Mouse (Mus musculus): ENCODE measurements at regions not wholly inside any gene's neighbourhood (a gene's known extent, or its start where the extent isn't known, plus 50 kb on each side); places are given as distances from the start of the nearest gene placed in this dataset.

GRCm38 (mm10) chr10:122544096-122544720, 95.9 kb downstream of the Avpr1a start:
- no peaks in the 10 kb centered on the region for H3K9me3 ChIP-seq (ENCODE audit: low read length)
- DNase-seq (peak; percentile 55), ATAC-seq (no peak)
- H3K4me3 ChIP-seq (ENCODE audit: low read depth, low read length): peak overlapping the region; percentile 31; the same call in 1 of the 2 replicates
- peak overlapping the region; percentile 67 for H3K4me2 ChIP-seq (ENCODE audit: low read depth, low read length)
- H3K27me3 ChIP-seq (ENCODE audit: insufficient read depth, low read length): no peaks in the 10 kb centered on the region
- TF ChIP-seq CTCF (IDR thresholded peaks at IDR 0.05; ENCODE audit: low read depth): peak; percentile 63
- no peak for TF ChIP-seq EP300 (IDR thresholded peaks at IDR 0.05; ENCODE audit: low read depth)
- no peaks in the 10 kb centered on the region for H3K36me3 ChIP-seq (replicated peaks; ENCODE audit: insufficient read depth, low read length)
- no peak overlapping the region for H3K9ac ChIP-seq (replicated peaks)
- 17% methylated on average over 16 of the region's 16 CpGs for WGBS (ENCODE audit: insufficient replicate concordance)
- H3K4me1 ChIP-seq (ENCODE audit: insufficient read depth): no peaks in the 10 kb centered on the region
- no peak overlapping the region for H3K27ac ChIP-seq (ENCODE audit: low read depth)

GRCm38 (mm10) chr10:122545029-122545428, 96.7 kb downstream of the Avpr1a start:
- Histone ChIP-seq H3K4me2 (ENCODE audit: low read depth, low read length) (no peak overlapping the region), H3K9ac (replicated peaks) (no peak overlapping the region), H3K27me3 (ENCODE audit: insufficient read depth, low read length) (no peaks in the 10 kb centered on the region), H3K4me3 (ENCODE audit: low read depth, low read length) (no peak overlapping the region), H3K4me1 (ENCODE audit: insufficient read depth) (no peaks in the 10 kb centered on the region), H3K27ac (ENCODE audit: low read depth) (no peak overlapping the region), H3K36me3 (replicated peaks; ENCODE audit: insufficient read depth, low read length) (no peaks in the 10 kb centered on the region), H3K9me3 (ENCODE audit: low read length) (no peaks in the 10 kb centered on the region)
- TF ChIP-seq CTCF (IDR thresholded peaks at IDR 0.05; ENCODE audit: low read depth) (no peak), EP300 (IDR thresholded peaks at IDR 0.05; ENCODE audit: low read depth) (no peak)
- 80% methylated on average over 6 of the region's 6 CpGs for WGBS (ENCODE audit: insufficient replicate concordance)
- no peak for DNase-seq
- no peak for ATAC-seq

- no peak for TF ChIP-seq CTCF (IDR thresholded peaks at IDR 0.05; ENCODE audit: low read depth)
- no peaks in the 10 kb centered on the region for H3K36me3 ChIP-seq (replicated peaks; ENCODE audit: insufficient read depth, low read length)
- H3K4me2 ChIP-seq (ENCODE audit: low read depth, low read length): no peak overlapping the region
- no peaks in the 10 kb centered on the region for H3K4me1 ChIP-seq (ENCODE audit: insufficient read depth)
- H3K27me3 ChIP-seq (ENCODE audit: insufficient read depth, low read length): no peaks in the 10 kb centered on the region
- no peaks in the 10 kb centered on the region for H3K9me3 ChIP-seq (ENCODE audit: low read length)
- ATAC-seq (no peak), DNase-seq (no peak)
- 66% methylated on average over 5 of the region's 5 CpGs for WGBS (ENCODE audit: insufficient replicate concordance)
- H3K27ac ChIP-seq (ENCODE audit: low read depth): no peak overlapping the region
- no peak overlapping the region for H3K9ac ChIP-seq (replicated peaks)
- H3K4me3 ChIP-seq (ENCODE audit: low read depth, low read length): no peak overlapping the region
These were observed 103.3 kb downstream of the Avpr1a start for GRCm38 (mm10) chr10:122551586-122551985.

- Histone ChIP-seq H3K27me3 (ENCODE audit: insufficient read depth, low read length) (no peaks in the 10 kb centered on the region), H3K9ac (replicated peaks) (no peak overlapping the region), H3K36me3 (replicated peaks; ENCODE audit: insufficient read depth, low read length) (no peaks in the 10 kb centered on the region), H3K9me3 (ENCODE audit: low read length) (no peaks in the 10 kb centered on the region), H3K4me2 (ENCODE audit: low read depth, low read length) (no peak overlapping the region), H3K27ac (ENCODE audit: low read depth) (no peak overlapping the region), H3K4me1 (ENCODE audit: insufficient read depth) (no peaks in the 10 kb centered on the region), H3K4me3 (ENCODE audit: low read depth, low read length) (no peak overlapping the region)
- WGBS (ENCODE audit: insufficient replicate concordance): 55% methylated on average over 2 of the region's 2 CpGs
- ATAC-seq (peak; percentile 36; the same call in 1 of the 2 replicates), DNase-seq (peak; percentile 53)
- TF ChIP-seq CTCF (IDR thresholded peaks at IDR 0.05; ENCODE audit: low read depth) (peak; percentile 80), EP300 (IDR thresholded peaks at IDR 0.05; ENCODE audit: low read depth) (no peak)
These were observed 105.0 kb downstream of the Avpr1a start for GRCm38 (mm10) chr10:122553124-122553822.

GRCm38 (mm10) chr10:122553851-122554250, 105.6 kb downstream of the Avpr1a start:
- H3K9me3 ChIP-seq (ENCODE audit: low read length): no peaks in the 10 kb centered on the region
- no peak overlapping the region for H3K27ac ChIP-seq (ENCODE audit: low read depth)
- H3K27me3 ChIP-seq (ENCODE audit: insufficient read depth, low read length): no peaks in the 10 kb centered on the region
- H3K36me3 ChIP-seq (replicated peaks; ENCODE audit: insufficient read depth, low read length): no peaks in the 10 kb centered on the region
- no peak overlapping the region for H3K9ac ChIP-seq (replicated peaks)
- H3K4me3 ChIP-seq (ENCODE audit: low read depth, low read length): no peak overlapping the region
- TF ChIP-seq EP300 (IDR thresholded peaks at IDR 0.05; ENCODE audit: low read depth) (no peak), CTCF (IDR thresholded peaks at IDR 0.05; ENCODE audit: low read depth) (no peak)
- no peak overlapping the region for H3K4me2 ChIP-seq (ENCODE audit: low read depth, low read length)
- ATAC-seq (no peak), DNase-seq (no peak)
- H3K4me1 ChIP-seq (ENCODE audit: insufficient read depth): no peaks in the 10 kb centered on the region
- 56% methylated on average over 2 of the region's 2 CpGs for WGBS (ENCODE audit: insufficient replicate concordance)

- WGBS (ENCODE audit: insufficient replicate concordance): 86% methylated on average over 1 of the region's 1 CpGs
These were observed 110.4 kb downstream of the Avpr1a start for GRCm38 (mm10) chr10:122558660-122559059.

More at GRCm38 (mm10) chr10:122558660-122559059, 110.4 kb downstream of the Avpr1a start:
- Histone ChIP-seq H3K9me3 (ENCODE audit: low read length) (no peaks in the 10 kb centered on the region), H3K27ac (ENCODE audit: low read depth) (no peak overlapping the region), H3K4me3 (ENCODE audit: low read depth, low read length) (no peak overlapping the region), H3K4me1 (ENCODE audit: insufficient read depth) (no peaks in the 10 kb centered on the region), H3K4me2 (ENCODE audit: low read depth, low read length) (no peak overlapping the region), H3K27me3 (ENCODE audit: insufficient read depth, low read length) (no peaks in the 10 kb centered on the region), H3K9ac (replicated peaks) (no peak overlapping the region), H3K36me3 (replicated peaks; ENCODE audit: insufficient read depth, low read length) (no peaks in the 10 kb centered on the region)
- ATAC-seq: no peak
- DNase-seq: no peak
- TF ChIP-seq CTCF (IDR thresholded peaks at IDR 0.05; ENCODE audit: low read depth): no peak
